Mouse (Mus musculus) forebrain, embryonic 16.5 days (tissue): ENCODE measurements around the gene Lrig3. TPM values are rescaled to one million over a fixed set of nuclear protein-coding genes. Genes with fewer than 3 reads are reported as not detected.

Experiments
- microRNA-seq: library from miRNA; unstranded; fragments of <30 nt; microRNA quantifications from one replicate; pipeline ENCODE4, GENCODE M21; 2017
- polyA plus RNA-seq: library from polyadenylated mRNA; unstranded; fragments of >200 nt; fragmentation: Nextera tagmentation; extraction: Ambion mirVana; gene quantifications from 2 replicates; pipeline ENCODE4 v1.2.1, GENCODE M21; 2015

Lrig3 gene
- polyA plus RNA-seq, 1 experiment from 2014 or later, result 2.1 TPM

Small RNA genes lying within 50 kb of the gene (microRNA-seq; reads per million reads assigned to microRNA genes)
- not detected for gene Gm22183
